Mouse (Mus musculus): ENCODE results near the gene Rps6ka1.

Rps6ka1 gene

DNA sequence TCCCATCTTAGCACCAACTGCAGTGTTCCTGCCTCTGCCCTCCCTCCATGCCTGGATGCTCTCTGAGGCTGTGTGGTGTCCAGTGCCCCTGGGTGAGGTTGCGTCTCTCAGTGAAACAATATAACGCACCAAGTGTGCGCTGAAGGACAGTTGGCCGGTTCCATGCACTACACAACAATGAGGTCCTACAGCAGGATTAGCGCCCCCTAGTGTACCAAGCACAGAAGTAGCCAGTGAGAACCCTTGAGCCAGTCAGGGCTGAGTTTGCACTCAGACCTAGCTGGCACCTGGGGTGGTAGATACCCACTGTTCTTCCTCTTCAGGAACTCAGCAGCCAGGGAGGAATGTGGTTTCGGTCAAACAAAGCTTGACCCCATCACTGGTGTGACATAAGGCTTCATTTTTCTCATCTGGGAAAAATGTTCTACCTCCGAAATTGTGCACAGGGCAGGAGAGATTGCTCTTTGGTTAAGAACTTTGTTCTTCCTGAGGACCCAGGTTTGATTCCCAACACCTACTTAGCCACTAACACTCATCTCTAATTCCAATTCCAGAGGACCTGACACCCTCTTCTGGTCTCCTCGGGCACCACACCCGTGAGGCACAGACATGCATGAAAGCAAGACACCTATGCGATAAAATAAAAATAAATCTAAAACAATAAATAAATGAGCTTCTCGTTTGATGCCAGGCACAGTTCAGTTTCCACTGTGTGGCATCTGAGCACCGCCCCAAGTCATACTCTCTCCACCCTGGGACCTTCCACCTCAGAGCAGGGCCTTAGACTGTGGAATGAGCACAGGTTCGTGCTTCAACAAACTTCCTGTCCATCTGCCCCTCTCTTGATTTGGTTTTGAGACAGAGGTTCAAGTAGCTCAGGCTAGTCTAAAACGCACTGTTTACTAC, 9.5 kb downstream of the Rps6ka1 start:
- TF ChIP-seq GATA4 (IDR thresholded peaks at IDR 0.05; ENCODE audit: insufficient replicate concordance, low read length), result no peak

GRCm38 (mm10) chr4:133874865-133875517, 12.6 kb downstream of the Rps6ka1 start:
- no peak for TF ChIP-seq GATA4 (IDR thresholded peaks at IDR 0.05; ENCODE audit: insufficient replicate concordance, low read length)

GRCm38 (mm10) chr4:133873926-133874864, 13.4 kb downstream of the Rps6ka1 start:
- no peak for TF ChIP-seq GATA4 (IDR thresholded peaks at IDR 0.05; ENCODE audit: insufficient replicate concordance, low read length)

DNA sequence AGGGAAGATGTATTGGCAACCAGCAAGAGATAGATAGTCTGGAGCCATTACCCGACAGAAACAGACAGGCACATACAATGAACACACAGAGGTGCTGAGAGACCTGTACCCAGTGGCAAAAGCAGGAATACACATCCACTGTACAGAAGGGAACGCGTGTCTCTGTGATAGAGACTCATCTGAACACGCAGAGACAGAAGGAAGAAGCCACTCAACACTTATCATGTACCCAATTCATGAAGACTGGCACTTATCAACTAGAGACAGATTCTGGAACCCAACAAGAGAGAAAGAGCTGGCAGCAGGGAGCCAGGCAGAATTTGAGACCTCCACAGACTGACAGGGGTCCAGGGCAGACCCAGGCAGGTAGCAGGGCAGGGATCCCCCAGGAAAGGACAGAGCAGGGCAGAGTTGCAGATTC, 14.2 kb downstream of the Rps6ka1 start:
- no peak for TF ChIP-seq GATA4 (IDR thresholded peaks at IDR 0.05; ENCODE audit: insufficient replicate concordance, low read length)

GRCm38 (mm10) chr4:133872812-133873300, 14.7 kb downstream of the Rps6ka1 start:
- TF ChIP-seq GATA4 (IDR thresholded peaks at IDR 0.05; ENCODE audit: insufficient replicate concordance, low read length), result no peak

DNA sequence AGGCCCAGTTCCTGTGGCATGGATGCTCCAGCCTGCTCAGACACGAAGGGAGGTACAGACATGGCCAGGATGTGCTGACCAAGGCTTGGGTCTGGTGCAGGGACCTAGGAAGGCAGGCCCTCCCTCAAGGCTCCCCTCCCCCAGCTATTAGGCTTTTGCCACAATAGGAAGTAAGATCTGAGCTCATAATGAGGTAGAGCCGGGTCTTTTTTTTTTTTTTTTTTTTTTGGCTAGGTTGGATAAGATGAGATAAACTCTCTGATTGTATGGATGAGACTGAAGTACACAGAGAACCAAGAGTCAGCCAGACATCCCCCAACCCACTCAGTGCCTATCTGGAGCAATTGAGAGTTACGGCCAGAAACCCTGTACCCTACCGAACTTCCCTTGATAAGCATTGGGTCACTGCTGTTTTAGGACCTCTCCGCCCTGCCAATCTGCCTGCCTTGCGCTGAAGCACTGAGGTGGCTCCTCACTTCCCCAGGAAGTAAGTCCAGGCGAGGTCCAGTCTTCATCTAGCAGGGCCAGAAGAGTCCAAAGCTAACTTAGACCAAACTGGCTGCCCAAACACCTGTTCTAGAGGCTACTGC, 15.3 kb downstream of the Rps6ka1 start:
- TF ChIP-seq GATA4 (IDR thresholded peaks at IDR 0.05; ENCODE audit: insufficient replicate concordance, low read length), result no peak

GRCm38 (mm10) chr4:133865231-133865630, 22.4 kb downstream of the Rps6ka1 start:
- TF ChIP-seq GATA4 (IDR thresholded peaks at IDR 0.05; ENCODE audit: insufficient replicate concordance, low read length), result no peak

- TF ChIP-seq GATA4 (IDR thresholded peaks at IDR 0.05; ENCODE audit: insufficient replicate concordance, low read length), result no peak
Observed at GRCm38 (mm10) chr4:133864380-133864981, 23.1 kb downstream of the Rps6ka1 start.

GRCm38 (mm10) chr4:133863795-133864379, 23.7 kb downstream of the Rps6ka1 start:
- TF ChIP-seq GATA4 (IDR thresholded peaks at IDR 0.05; ENCODE audit: insufficient replicate concordance, low read length), result no peak

- no peak for TF ChIP-seq GATA4 (IDR thresholded peaks at IDR 0.05; ENCODE audit: insufficient replicate concordance, low read length)
Observed at GRCm38 (mm10) chr4:133857527-133857926, 30.1 kb downstream of the Rps6ka1 start.

DNA sequence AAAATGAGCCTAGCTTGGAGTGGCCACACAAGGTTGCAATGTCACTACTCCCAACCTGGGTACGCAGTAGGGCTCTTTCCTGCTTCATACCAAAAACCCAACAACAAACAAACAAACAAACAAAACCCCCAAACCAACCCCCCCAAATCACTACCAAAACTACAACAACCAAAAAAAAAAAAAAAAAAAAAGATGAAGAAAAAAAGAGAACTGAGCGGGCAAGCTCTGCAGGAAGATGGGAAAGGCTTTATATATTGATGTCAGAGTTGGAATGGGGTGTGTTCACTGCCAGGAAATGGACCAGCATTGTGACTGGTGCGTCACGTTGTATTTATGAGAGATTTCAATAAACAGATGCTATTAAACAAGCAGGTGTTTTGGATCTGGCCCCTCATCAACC, 33.0 kb downstream of the Rps6ka1 start:
- no peak for TF ChIP-seq GATA4 (IDR thresholded peaks at IDR 0.05; ENCODE audit: insufficient replicate concordance, low read length)

DNA sequence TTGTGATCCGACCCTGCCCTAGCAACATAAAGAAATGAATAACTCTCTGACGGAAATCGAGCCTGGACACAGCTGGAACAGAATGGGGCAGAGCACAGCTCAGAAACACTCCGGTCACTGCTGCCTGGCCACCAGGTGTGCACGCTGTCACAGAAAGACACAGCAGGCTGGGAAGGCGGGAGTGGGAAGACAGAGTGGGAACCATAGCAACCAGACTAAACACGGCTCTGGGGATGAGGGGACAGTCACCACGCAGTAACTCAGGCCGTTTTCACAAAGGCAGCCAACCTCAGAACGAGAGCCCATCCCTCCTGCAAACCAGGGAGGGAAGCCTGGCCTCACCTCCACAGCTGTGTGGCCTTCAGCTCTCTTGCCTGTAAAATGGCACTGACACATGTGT, 34.0 kb downstream of the Rps6ka1 start:
- TF ChIP-seq GATA4 (IDR thresholded peaks at IDR 0.05; ENCODE audit: insufficient replicate concordance, low read length), result no peak

- no peak for TF ChIP-seq GATA4 (IDR thresholded peaks at IDR 0.05; ENCODE audit: insufficient replicate concordance, low read length)
Observed at GRCm38 (mm10) chr4:133846625-133847024, 41.0 kb downstream of the Rps6ka1 start.

- no peak for TF ChIP-seq GATA4 (IDR thresholded peaks at IDR 0.05; ENCODE audit: insufficient replicate concordance, low read length)
Observed at GRCm38 (mm10) chr4:133845060-133845459, 42.5 kb downstream of the Rps6ka1 start.

Measured in liver, adult (tissue).